Mouse (Mus musculus): ENCODE data around the gene Cacna1d. TPM values are rescaled to one million over a fixed set of nuclear protein-coding genes. Genes with fewer than 3 reads are reported as not detected.

Gene Cacna1d
- polyA plus RNA-seq, 1 experiment from 2014 or later, result 8.2 TPM

DNA sequence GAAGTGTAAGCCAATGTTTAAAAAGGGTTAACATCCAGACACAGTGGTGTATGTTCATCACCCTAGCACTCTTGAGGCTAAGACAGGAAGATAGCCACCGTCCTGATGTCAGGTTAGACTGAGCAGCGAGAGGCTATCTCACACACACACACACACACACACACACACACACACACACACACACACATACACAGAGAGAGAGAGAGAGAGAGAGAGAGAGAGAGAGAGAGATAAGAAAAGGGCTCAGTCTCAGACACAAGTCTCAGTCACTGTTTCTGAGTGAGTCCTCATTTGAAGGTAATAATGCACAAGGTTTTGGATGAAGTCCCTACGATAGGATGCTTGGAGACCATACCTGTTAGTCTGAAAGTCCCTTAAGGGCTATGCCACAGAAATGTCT, 322.9 kb downstream of the Cacna1d start:
- Histone ChIP-seq H3K4me1 (peaks cover 13% of the 10 kb centered on the region), H3K27me3 (no peaks in the 10 kb centered on the region), H3K27ac (replicated peaks) (no peak overlapping the region), H3K9me3 (no peaks in the 10 kb centered on the region), H3K4me2 (replicated peaks) (no peak overlapping the region), H3K4me3 (no peak overlapping the region), H3K36me3 (no peaks in the 10 kb centered on the region), H3K9ac (replicated peaks) (no peak overlapping the region)
- 91% methylated on average over 3 of the region's 3 CpGs for WGBS
- no peak for ATAC-seq (replicated peaks)

DNA sequence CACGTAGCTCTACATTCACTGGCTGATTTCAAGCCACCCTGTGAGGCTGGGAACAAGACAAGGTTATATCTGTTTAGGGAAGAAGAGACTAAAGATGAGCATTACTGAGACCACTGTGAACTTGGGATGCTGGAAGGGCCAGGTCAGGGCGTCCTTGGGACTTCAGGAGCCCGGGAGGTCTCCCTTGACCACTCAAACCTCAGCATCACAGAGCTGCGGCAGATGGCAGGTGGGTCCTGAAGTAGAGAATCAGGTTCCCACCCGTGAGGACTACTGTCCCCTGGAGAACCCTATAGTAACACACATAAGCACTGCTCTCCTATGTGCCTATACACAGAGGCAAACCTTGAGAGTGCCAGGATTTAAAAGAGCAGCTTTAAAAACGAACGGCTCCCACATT, 323.6 kb downstream of the Cacna1d start:
- 90% methylated on average over 7 of the region's 7 CpGs for WGBS
- Histone ChIP-seq H3K27me3 (no peaks in the 10 kb centered on the region), H3K36me3 (no peaks in the 10 kb centered on the region), H3K4me2 (replicated peaks) (no peak overlapping the region), H3K4me1 (peaks cover 13% of the 10 kb centered on the region), H3K9ac (replicated peaks) (no peak overlapping the region), H3K27ac (replicated peaks) (no peak overlapping the region), H3K4me3 (no peak overlapping the region), H3K9me3 (no peaks in the 10 kb centered on the region)
- ATAC-seq (replicated peaks), result no peak

DNA sequence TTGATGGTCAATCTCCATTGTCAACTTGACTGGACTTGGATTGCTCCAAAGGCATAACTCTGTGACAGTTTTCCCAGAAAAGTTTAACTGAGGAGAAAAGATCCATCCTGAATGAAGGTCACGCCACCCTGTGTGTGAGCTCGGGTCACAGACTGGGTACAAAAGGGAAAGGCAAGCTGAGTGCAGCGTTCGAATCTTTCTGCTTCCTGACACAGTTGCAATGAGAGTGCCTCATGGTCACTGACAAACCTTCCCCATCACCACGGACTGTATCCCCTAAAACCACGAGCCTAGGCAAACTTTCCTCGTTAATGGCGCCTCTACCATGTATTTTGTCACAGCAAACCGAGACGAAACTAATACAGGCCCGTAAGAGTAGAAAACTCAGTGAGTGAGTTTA, 325.2 kb downstream of the Cacna1d start:
- WGBS, result 93% methylated on average over 11 of the region's 11 CpGs
- Histone ChIP-seq H3K4me2 (replicated peaks) (no peak overlapping the region), H3K4me3 (no peak overlapping the region), H3K27me3 (no peaks in the 10 kb centered on the region), H3K9ac (replicated peaks) (no peak overlapping the region), H3K9me3 (no peaks in the 10 kb centered on the region), H3K4me1 (peaks cover 9% of the 10 kb centered on the region), H3K27ac (replicated peaks) (no peak overlapping the region), H3K36me3 (no peaks in the 10 kb centered on the region)
- ATAC-seq (replicated peaks), result no peak

DNA sequence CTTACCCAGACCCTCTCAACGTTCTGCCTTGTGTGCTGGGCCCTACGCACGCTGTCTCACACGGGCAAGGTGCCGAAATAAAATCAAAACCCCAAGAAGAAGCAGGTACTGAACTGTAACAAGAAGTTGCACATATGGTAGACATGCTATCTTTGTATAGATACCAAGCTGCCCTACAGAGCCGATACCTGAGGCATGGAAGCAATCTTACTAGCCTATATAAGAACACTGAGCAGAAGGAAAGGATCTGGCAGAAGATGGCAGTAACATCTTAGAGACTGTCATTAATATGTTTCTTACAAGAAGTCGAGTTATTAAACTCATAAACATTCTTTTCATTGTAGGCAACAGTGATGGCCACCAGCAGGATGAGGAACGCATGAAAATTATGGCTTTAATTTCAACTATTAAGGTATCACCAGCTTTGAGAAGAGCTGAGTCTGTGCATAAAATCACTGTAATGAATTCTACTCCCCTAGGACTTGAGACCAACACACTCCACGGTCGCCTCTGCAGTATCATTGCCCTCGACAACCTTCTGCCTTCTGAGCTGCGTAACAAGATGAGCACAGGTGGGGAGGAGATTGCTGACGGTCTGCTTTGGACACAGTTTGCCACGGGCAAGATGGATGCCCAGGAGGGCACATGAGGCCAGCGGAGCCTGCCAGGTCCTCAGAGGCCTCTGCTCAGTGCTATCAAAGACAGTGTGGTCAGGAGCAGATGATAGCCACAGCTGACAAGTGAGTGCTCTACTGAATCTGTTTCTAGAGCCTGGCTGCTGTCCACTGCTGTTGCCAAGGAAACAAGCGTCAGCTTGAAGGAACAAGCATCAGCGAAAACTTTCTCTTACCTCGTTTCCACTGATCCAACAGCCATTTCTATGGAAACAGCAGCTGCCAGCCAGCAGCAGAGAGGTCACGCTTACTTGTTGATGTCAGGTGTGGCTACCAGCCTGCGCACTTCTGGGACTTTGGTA, 327.2 kb downstream of the Cacna1d start:
- no peak overlapping the region for H3K27ac ChIP-seq (replicated peaks)
- H3K4me1 ChIP-seq, result peaks cover 7% of the 10 kb centered on the region
- H3K36me3 ChIP-seq, result no peaks in the 10 kb centered on the region
- WGBS, result 77% methylated on average over 20 of the region's 20 CpGs
- H3K9me3 ChIP-seq, result no peaks in the 10 kb centered on the region
- ATAC-seq (replicated peaks), result no peak
- H3K4me2 ChIP-seq (replicated peaks), result no peak overlapping the region
- H3K9ac ChIP-seq (replicated peaks), result no peak overlapping the region
- no peak overlapping the region for H3K4me3 ChIP-seq
- H3K27me3 ChIP-seq, result no peaks in the 10 kb centered on the region

DNA sequence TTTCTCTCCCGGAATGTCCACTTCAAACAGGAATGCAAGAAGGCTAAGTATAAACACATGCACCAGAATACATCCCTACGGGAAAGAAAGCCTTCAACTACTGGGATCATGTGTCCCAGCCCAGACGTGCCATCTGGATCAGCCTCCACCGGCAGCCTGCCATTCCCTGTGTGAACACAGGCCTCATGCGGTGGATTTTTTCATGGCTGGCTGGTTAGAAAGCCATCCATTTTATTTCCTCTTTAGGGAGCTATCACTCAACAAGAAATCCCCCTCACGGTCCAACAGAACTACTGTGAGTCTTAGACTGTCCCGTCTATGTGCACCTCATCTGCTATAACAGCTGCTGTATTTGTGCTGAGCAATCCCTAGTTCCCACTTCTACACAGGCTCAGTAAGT, 343.5 kb downstream of the Cacna1d start:
- Histone ChIP-seq H3K27ac (replicated peaks) (no peak overlapping the region), H3K27me3 (no peaks in the 10 kb centered on the region), H3K9me3 (no peaks in the 10 kb centered on the region), H3K4me3 (no peak overlapping the region), H3K9ac (replicated peaks) (no peak overlapping the region), H3K4me2 (replicated peaks) (no peak overlapping the region), H3K4me1 (0 out of 2 replicates have a peak, but pooled peaks cover 3% of the 10 kb centered on the region), H3K36me3 (no peaks in the 10 kb centered on the region)
- ATAC-seq (replicated peaks), result no peak; the same call in 1 of the 2 replicates
- 58% methylated on average over 7 of the region's 7 CpGs for WGBS

DNA sequence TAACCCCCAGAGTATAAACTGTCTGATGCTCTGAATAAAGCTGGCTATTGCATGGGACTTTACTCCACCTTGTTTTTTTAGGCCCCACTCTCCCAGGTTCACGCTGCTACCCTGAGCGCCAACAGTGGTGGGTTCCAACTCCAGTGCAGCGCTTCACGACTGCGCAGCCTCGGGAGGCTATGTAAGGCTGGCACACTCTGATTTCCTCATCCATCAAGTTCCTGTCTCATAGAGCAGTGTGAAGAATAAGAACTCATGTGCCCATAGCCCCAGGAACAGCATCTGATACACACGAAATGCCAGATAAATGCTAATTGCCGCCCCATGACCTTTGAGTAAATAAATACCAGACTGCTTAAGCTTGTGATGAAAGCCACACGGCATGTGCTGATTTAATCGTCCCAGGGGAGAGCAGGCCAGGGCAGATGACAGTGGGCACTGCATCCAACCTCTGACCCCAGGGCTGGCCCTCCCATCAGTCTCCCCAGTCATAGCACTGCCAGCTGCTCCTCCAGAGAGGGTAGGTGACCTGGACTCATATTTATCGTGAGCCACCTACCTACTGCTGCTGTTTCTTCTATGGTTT, 352.8 kb downstream of the Cacna1d start:
- Histone ChIP-seq H3K36me3 (no peaks in the 10 kb centered on the region), H3K9me3 (no peaks in the 10 kb centered on the region), H3K27me3 (no peaks in the 10 kb centered on the region), H3K4me1 (peaks cover 3% of the 10 kb centered on the region; the same call in 1 of the 2 replicates), H3K9ac (replicated peaks) (no peak overlapping the region), H3K4me3 (no peak overlapping the region), H3K4me2 (replicated peaks) (no peak overlapping the region), H3K27ac (replicated peaks) (no peak overlapping the region)
- no peak for ATAC-seq (replicated peaks)
- 68% methylated on average over 11 of the region's 11 CpGs for WGBS

DNA sequence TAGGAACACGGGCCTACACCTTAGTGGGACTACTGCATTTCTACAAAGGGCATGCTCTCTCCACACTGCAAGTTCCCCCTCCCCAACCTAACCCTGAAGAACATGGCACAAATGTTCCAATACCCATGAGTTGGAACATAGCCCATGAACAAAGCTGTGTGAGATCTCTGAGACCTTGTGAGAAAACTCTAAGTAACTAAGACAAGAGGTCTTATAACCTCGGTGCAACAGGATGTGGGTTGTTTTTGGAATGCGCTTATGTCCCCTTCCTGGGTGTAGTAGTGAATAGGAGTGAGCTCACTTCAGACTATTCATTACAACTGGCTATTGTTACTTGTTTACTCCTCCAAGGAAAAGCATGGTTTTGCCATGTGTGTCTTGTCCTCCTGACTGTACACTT, 353.3 kb downstream of the Cacna1d start:
- Histone ChIP-seq H3K9me3 (no peaks in the 10 kb centered on the region), H3K4me2 (replicated peaks) (no peak overlapping the region), H3K27me3 (no peaks in the 10 kb centered on the region), H3K4me3 (no peak overlapping the region), H3K27ac (replicated peaks) (no peak overlapping the region), H3K9ac (replicated peaks) (no peak overlapping the region), H3K36me3 (no peaks in the 10 kb centered on the region), H3K4me1 (peaks cover 3% of the 10 kb centered on the region; the same call in 1 of the 2 replicates)
- ATAC-seq (replicated peaks), result no peak
- WGBS, result 81% methylated on average over 3 of the region's 3 CpGs

DNA sequence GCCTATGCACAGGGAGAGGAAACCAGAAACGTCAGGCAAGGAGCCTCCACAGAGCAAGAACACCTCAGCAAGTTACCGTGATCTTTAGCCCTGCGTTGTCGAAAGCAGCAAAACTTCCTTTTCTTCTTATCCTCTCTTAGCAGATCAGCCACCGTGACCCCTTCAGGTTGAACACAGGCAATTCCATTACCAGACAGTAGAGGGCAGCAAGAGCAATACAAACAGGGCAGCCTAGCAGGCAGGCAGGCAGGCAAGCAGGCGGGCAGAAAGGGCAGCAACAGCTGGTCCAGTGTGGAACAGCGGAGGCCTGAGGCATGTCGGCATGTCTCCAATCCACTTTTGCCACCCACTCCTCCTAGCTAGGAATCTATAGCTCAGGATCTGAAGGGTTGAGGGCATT, 354.3 kb downstream of the Cacna1d start:
- WGBS, result 10% methylated on average over 8 of the region's 8 CpGs
- Histone ChIP-seq H3K9ac (replicated peaks) (no peak overlapping the region), H3K27me3 (no peaks in the 10 kb centered on the region), H3K27ac (replicated peaks) (no peak overlapping the region), H3K36me3 (no peaks in the 10 kb centered on the region), H3K9me3 (no peaks in the 10 kb centered on the region), H3K4me2 (replicated peaks) (no peak overlapping the region), H3K4me3 (no peak overlapping the region), H3K4me1 (peaks cover 3% of the 10 kb centered on the region; the same call in 1 of the 2 replicates)
- ATAC-seq (replicated peaks), result peak; percentile 73

DNA sequence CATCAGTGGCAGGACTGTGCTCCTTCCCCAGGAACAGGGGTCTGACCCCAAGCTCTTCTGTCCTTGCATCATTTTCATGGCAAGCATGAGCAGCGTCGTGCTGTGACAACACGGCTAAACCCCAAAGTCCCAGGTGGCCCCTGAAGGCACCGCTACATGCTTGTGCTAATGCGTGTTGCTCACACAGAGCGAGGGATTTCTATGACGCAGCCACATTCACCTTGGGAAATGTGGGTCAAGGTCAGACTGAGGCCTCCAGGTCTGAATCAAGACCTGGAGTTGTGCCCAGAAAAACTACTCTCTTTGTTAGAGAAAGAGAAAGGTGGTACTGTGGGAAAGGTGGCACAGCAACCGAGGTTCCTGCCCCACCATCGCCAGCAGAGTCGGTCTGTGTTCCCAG, 355.9 kb downstream of the Cacna1d start:
- no peaks in the 10 kb centered on the region for H3K9me3 ChIP-seq
- no peak overlapping the region for H3K27ac ChIP-seq (replicated peaks)
- H3K27me3 ChIP-seq, result no peaks in the 10 kb centered on the region
- H3K4me2 ChIP-seq (replicated peaks), result no peak overlapping the region
- peaks cover 3% of the 10 kb centered on the region; the same call in 1 of the 2 replicates for H3K4me1 ChIP-seq
- no peaks in the 10 kb centered on the region for H3K36me3 ChIP-seq
- no peak for ATAC-seq (replicated peaks)
- 89% methylated on average over 10 of the region's 10 CpGs for WGBS
- H3K4me3 ChIP-seq, result no peak overlapping the region
- H3K9ac ChIP-seq (replicated peaks), result no peak overlapping the region

DNA sequence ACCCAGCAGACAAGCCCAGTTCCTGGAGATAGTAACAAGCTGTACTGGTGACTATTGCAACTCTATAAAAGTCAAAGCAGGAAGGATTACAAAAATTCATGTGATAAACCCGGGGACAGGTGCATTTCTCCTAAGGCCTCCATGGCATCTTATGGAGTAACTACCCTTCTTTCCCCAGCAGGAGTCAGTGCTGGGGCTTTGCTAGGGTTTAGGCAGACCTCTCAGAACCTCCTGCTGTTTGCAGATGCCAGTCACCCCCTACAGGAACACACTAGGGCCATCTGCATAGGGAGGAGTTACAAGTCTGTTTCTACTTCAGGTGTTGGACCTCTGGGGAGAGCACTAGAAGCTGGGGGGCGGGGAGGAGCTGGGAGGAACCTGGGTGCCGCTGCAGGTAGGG, 357.6 kb downstream of the Cacna1d start:
- H3K4me2 ChIP-seq (replicated peaks), result no peak overlapping the region
- WGBS, result 42% methylated on average over 3 of the region's 3 CpGs
- no peaks in the 10 kb centered on the region for H3K27me3 ChIP-seq
- ATAC-seq (replicated peaks), result no peak
- no peak overlapping the region for H3K9ac ChIP-seq (replicated peaks)
- H3K36me3 ChIP-seq, result no peaks in the 10 kb centered on the region
- no peaks in the 10 kb centered on the region for H3K9me3 ChIP-seq
- peaks cover 3% of the 10 kb centered on the region; the same call in 1 of the 2 replicates for H3K4me1 ChIP-seq
- no peak overlapping the region for H3K27ac ChIP-seq (replicated peaks)
- no peak overlapping the region for H3K4me3 ChIP-seq

DNA sequence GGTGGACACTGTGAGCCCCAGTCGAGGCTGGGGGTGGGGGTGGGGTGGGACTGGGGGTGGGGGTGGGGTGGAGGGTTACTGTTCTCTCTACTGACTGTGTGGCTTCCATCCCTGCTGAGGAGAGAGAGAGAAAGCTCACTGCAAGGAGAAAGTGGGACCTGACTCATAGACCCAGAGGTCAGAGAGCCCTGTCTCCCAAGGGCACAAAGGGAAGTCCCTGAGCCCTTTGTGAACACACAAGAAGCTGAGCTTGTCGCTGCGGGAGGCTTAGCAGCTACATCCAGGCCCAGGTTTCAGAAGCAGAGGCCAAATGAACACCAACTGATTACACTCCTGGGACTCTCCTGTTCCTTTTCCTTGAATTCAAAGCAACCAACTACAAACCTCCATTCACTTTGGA, 360.0 kb downstream of the Cacna1d start:
- 6% methylated on average over 3 of the region's 3 CpGs for WGBS

DNA sequence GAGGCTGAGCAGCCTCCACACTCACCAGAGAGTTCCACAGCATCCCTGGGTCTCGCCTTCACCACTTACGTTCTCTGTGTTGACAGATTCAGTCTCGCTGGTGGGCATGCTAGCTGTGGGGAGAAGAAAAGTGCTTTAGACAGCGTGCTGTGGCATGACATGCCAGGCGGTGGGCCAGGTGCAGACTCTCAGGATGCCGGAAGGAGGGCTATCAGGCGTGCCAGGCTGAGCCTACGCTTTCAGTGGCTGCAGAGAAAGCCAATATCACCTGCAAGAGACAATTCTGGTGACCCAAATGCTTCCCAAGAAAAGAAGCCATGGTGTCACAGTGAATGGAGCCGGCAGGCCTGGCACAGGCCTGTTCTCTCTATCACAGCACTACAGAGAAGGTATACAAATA, 361.2 kb downstream of the Cacna1d start:
- Histone ChIP-seq H3K9me3 (no peaks in the 10 kb centered on the region), H3K27ac (replicated peaks) (no peak overlapping the region), H3K36me3 (no peaks in the 10 kb centered on the region), H3K27me3 (no peaks in the 10 kb centered on the region), H3K4me1 (no peaks in the 10 kb centered on the region), H3K4me3 (no peak overlapping the region), H3K9ac (replicated peaks) (no peak overlapping the region), H3K4me2 (replicated peaks) (no peak overlapping the region)
- 94% methylated on average over 9 of the region's 9 CpGs for WGBS
- no peak for ATAC-seq (replicated peaks)

More for the DNA sequence above, 360.0 kb downstream of the Cacna1d start:
- ATAC-seq (replicated peaks), result no peak
- no peaks in the 10 kb centered on the region for H3K4me1 ChIP-seq
- no peak overlapping the region for H3K27ac ChIP-seq (replicated peaks)
- no peaks in the 10 kb centered on the region for H3K27me3 ChIP-seq
- no peaks in the 10 kb centered on the region for H3K9me3 ChIP-seq
- no peak overlapping the region for H3K4me2 ChIP-seq (replicated peaks)
- H3K9ac ChIP-seq (replicated peaks), result no peak overlapping the region
- no peaks in the 10 kb centered on the region for H3K36me3 ChIP-seq
- H3K4me3 ChIP-seq, result no peak overlapping the region

All from forebrain, embryonic 15.5 days (tissue).